Mouse (Mus musculus) liver, embryonic 16.5 days (tissue): Measurements from ENCODE around the gene Myzap. TPM values are rescaled to one million over a fixed set of nuclear protein-coding genes. Genes with fewer than 3 reads are reported as not detected.

ENCODE experiments used
- ATAC-seq: fragments of 200-750 bp; cut with Nextera tagmentation; 2 replicates; pipeline ENCODE4 v1.8.0; 2017; ENCODE audit warnings: low read depth, mild to moderate bottlenecking, moderate number of reproducible peaks, moderate library complexity
- H3K27ac ChIP-seq: fragments of 300-500 bp; sonication (generic); 2 replicates; pipeline ENCODE4 v1.5.1; 2014; ENCODE audit warnings: mild to moderate bottlenecking, low read length
- H3K27me3 ChIP-seq: fragments of 300-500 bp; sonication (generic); 2 replicates; pipeline ENCODE4 v1.6.1; 2014; ENCODE audit warnings: low read depth, low read length, mixed read lengths; ENCODE audit not compliant: control insufficient read depth, insufficient read depth
- H3K36me3 ChIP-seq: fragments of 300-500 bp; sonication (generic); 2 replicates; pipeline ENCODE4 v1.6.1; 2014; ENCODE audit warnings: mild to moderate bottlenecking; ENCODE audit not compliant: control insufficient read depth, insufficient read depth
- H3K4me1 ChIP-seq: fragments of 300-500 bp; sonication (generic); 2 replicates; pipeline ENCODE4 v1.6.1; 2014; ENCODE audit warnings: low read depth, low read length, mixed read lengths; ENCODE audit not compliant: control insufficient read depth
- H3K4me2 ChIP-seq: fragments of 300-500 bp; sonication (generic); 2 replicates; pipeline ENCODE4 v1.6.1; 2014; ENCODE audit warnings: low read depth, low read length, mixed read lengths
- H3K4me3 ChIP-seq: fragments of 300-500 bp; sonication (generic); 2 replicates; pipeline ENCODE4 v1.5.1; 2014; ENCODE audit warnings: low read depth, mild to moderate bottlenecking, low read length
- H3K9ac ChIP-seq: fragments of 300-500 bp; sonication (generic); 2 replicates; pipeline ENCODE4 v1.6.1; 2014; ENCODE audit warnings: low read depth, low read length
- H3K9me3 ChIP-seq: fragments of 300-500 bp; sonication (generic); replicated peaks from 2 replicates; pipeline ENCODE4 v1.6.1; 2016; ENCODE audit warnings: low read length; ENCODE audit not compliant: control insufficient read depth
- WGBS: fragments of 180-500 bp; shearing (Covaris S2); extraction: QIAGEN DNeasy Blood & Tissue Kit; methylation state at CpG from one replicate; pipeline ENCODE4 v1.1.7; 2014; ENCODE audit not compliant: insufficient replicate concordance; 5-methylcytosine and 5-hydroxymethylcytosine counted together
- polyA plus RNA-seq: library from polyadenylated mRNA; unstranded; fragments of >200 nt; fragmentation: Nextera tagmentation; extraction: Ambion mirVana; gene quantifications from 2 replicates; pipeline ENCODE4 v1.2.1, GENCODE M21; 2015

Gene Myzap
- 2.0 and 2.4 TPM in 2 replicates for polyA plus RNA-seq

- peak; percentile 87 for ATAC-seq
- H3K9me3 ChIP-seq, result no peaks in the 10 kb centered on the region
- peak within 1 kb of the TSS; percentile 55 for H3K4me3 ChIP-seq
- H3K36me3 ChIP-seq, result no peaks in the 10 kb centered on the region
- H3K9ac ChIP-seq, result peak within 1 kb of the TSS; percentile 20; the same call in 1 of the 2 replicates
- H3K4me1 ChIP-seq, result peaks cover 7% of the 10 kb centered on the region
- H3K27me3 ChIP-seq, result no peaks in the 10 kb centered on the region
- peak within 1 kb of the TSS; percentile 59 for H3K4me2 ChIP-seq
- no peak within 1 kb of the TSS for H3K27ac ChIP-seq
- WGBS, result under 1% methylated on average over 29 of the region's 29 CpGs
These were observed at the start of gene Myzap for GRCm38 (mm10) chr9:71591938-71592548. Myzap (minus strand) TSS chr9:71592360.

GRCm38 (mm10) chr9:71640361-71640927 lies 48.3 kb upstream of the Myzap start:
- Histone ChIP-seq H3K9ac (no peak overlapping the region), H3K4me3 (no peak overlapping the region), H3K9me3 (no peaks in the 10 kb centered on the region), H3K4me2 (no peak overlapping the region), H3K4me1 (no peaks in the 10 kb centered on the region), H3K27ac (no peak overlapping the region), H3K36me3 (no peaks in the 10 kb centered on the region), H3K27me3 (no peaks in the 10 kb centered on the region)
- WGBS, result 47% methylated on average over 4 of the region's 4 CpGs
- no peak for ATAC-seq

- Histone ChIP-seq H3K4me3 (no peak overlapping the region), H3K9me3 (no peaks in the 10 kb centered on the region), H3K9ac (no peak overlapping the region), H3K27ac (no peak overlapping the region), H3K36me3 (no peaks in the 10 kb centered on the region), H3K27me3 (no peaks in the 10 kb centered on the region), H3K4me2 (no peak overlapping the region), H3K4me1 (no peaks in the 10 kb centered on the region)
- no peak for ATAC-seq
- WGBS, result 72% methylated on average over 11 of the region's 11 CpGs
These were observed 46.0 kb upstream of the Myzap start for GRCm38 (mm10) chr9:71638198-71638597.

GRCm38 (mm10) chr9:71636854-71637253 lies 44.7 kb upstream of the Myzap start:
- WGBS, result 84% methylated on average over 1 of the region's 1 CpGs
- no peak for ATAC-seq
- H3K4me3 ChIP-seq, result no peak overlapping the region

GRCm38 (mm10) chr9:71635627-71636026 lies 43.5 kb upstream of the Myzap start:
- Histone ChIP-seq H3K4me3 (no peak overlapping the region), H3K9ac (no peak overlapping the region), H3K4me1 (no peaks in the 10 kb centered on the region), H3K9me3 (no peaks in the 10 kb centered on the region), H3K4me2 (no peak overlapping the region), H3K27me3 (no peaks in the 10 kb centered on the region), H3K27ac (no peak overlapping the region), H3K36me3 (no peaks in the 10 kb centered on the region)
- 24% methylated on average over 1 of the region's 1 CpGs for WGBS
- no peak for ATAC-seq

More at GRCm38 (mm10) chr9:71636854-71637253, 44.7 kb upstream of the Myzap start:
- no peaks in the 10 kb centered on the region for H3K27me3 ChIP-seq
- H3K27ac ChIP-seq, result no peak overlapping the region
- no peaks in the 10 kb centered on the region for H3K36me3 ChIP-seq
- no peaks in the 10 kb centered on the region for H3K9me3 ChIP-seq
- no peak overlapping the region for H3K9ac ChIP-seq
- no peak overlapping the region for H3K4me2 ChIP-seq
- H3K4me1 ChIP-seq, result no peaks in the 10 kb centered on the region

GRCm38 (mm10) chr9:71634916-71635315 lies 42.8 kb upstream of the Myzap start:
- H3K27ac ChIP-seq, result no peak overlapping the region
- H3K27me3 ChIP-seq, result no peaks in the 10 kb centered on the region
- no peak overlapping the region for H3K4me3 ChIP-seq
- no peak overlapping the region for H3K9ac ChIP-seq
- ATAC-seq, result no peak
- no peak overlapping the region for H3K4me2 ChIP-seq
- no peaks in the 10 kb centered on the region for H3K9me3 ChIP-seq
- H3K4me1 ChIP-seq, result no peaks in the 10 kb centered on the region
- 57% methylated on average over 2 of the region's 2 CpGs for WGBS
- H3K36me3 ChIP-seq, result no peaks in the 10 kb centered on the region

GRCm38 (mm10) chr9:71628921-71629320 lies 36.8 kb upstream of the Myzap start:
- no peaks in the 10 kb centered on the region for H3K9me3 ChIP-seq
- no peak overlapping the region for H3K4me3 ChIP-seq
- H3K27ac ChIP-seq, result no peak overlapping the region
- no peaks in the 10 kb centered on the region for H3K4me1 ChIP-seq
- H3K9ac ChIP-seq, result no peak overlapping the region
- ATAC-seq, result no peak
- no peak overlapping the region for H3K4me2 ChIP-seq
- WGBS, result 61% methylated on average over 6 of the region's 6 CpGs
- H3K36me3 ChIP-seq, result no peaks in the 10 kb centered on the region
- H3K27me3 ChIP-seq, result no peaks in the 10 kb centered on the region

GRCm38 (mm10) chr9:71628286-71628685 lies 36.1 kb upstream of the Myzap start:
- no peaks in the 10 kb centered on the region for H3K27me3 ChIP-seq
- no peak overlapping the region for H3K27ac ChIP-seq
- H3K4me1 ChIP-seq, result no peaks in the 10 kb centered on the region
- no peak for ATAC-seq
- H3K9ac ChIP-seq, result no peak overlapping the region
- no peaks in the 10 kb centered on the region for H3K9me3 ChIP-seq
- 67% methylated on average over 6 of the region's 6 CpGs for WGBS
- no peaks in the 10 kb centered on the region for H3K36me3 ChIP-seq
- no peak overlapping the region for H3K4me3 ChIP-seq
- no peak overlapping the region for H3K4me2 ChIP-seq

GRCm38 (mm10) chr9:71625961-71626360 lies 33.8 kb upstream of the Myzap start:
- no peaks in the 10 kb centered on the region for H3K9me3 ChIP-seq
- no peak for ATAC-seq
- 56% methylated on average over 6 of the region's 6 CpGs for WGBS
- no peak overlapping the region for H3K4me3 ChIP-seq
- H3K27me3 ChIP-seq, result no peaks in the 10 kb centered on the region
- no peak overlapping the region for H3K9ac ChIP-seq
- H3K27ac ChIP-seq, result no peak overlapping the region
- H3K36me3 ChIP-seq, result no peaks in the 10 kb centered on the region
- no peaks in the 10 kb centered on the region for H3K4me1 ChIP-seq
- no peak overlapping the region for H3K4me2 ChIP-seq
